Mouse (Mus musculus) CH12.LX (cell line): ENCODE results near the gene Zfp51. TPM values are rescaled to one million over a fixed set of nuclear protein-coding genes. Genes with fewer than 3 reads are reported as not detected.
"Not testable (repeated sequence)": the region's sequence is repeated elsewhere in the genome, so short reads cannot be mapped to it uniquely, and the experiment has no call there.

Experiments
- DNase-seq: peaks from one replicate; pipeline ENCODE4 v3.0.0-alpha.2; 2013; ENCODE audit errors: extremely low read depth
- H3K27ac ChIP-seq: 2 replicates; pipeline ENCODE4 v1.5.1; 2012; ENCODE audit warnings: low read depth, mild to moderate bottlenecking, control low read depth, moderate library complexity; ENCODE audit not compliant: insufficient read depth
- H3K27me3 ChIP-seq: replicated peaks from 2 replicates; pipeline ENCODE3; 2012; ENCODE audit warnings: inconsistent platforms
- H3K36me3 ChIP-seq, 2 experiments: replicated peaks in 1 of 2; 2 replicates each; pipeline versions ENCODE3 to v1.6.1; 2012; ENCODE audit warnings: inconsistent platforms in 1 of 2, low read length in 1 of 2, mild to moderate bottlenecking in 1 of 2, mixed read lengths in 1 of 2, moderate library complexity in 1 of 2; ENCODE audit not compliant: control insufficient read depth in 1 of 2, insufficient read depth in 1 of 2
- H3K4me1 ChIP-seq, 2 experiments: 2 replicates each; pipeline ENCODE4 v1.6.1; 2012; ENCODE audit warnings: inconsistent platforms in 1 of 2, moderate library complexity in 1 of 2; ENCODE audit not compliant: insufficient read depth in 2 of 2, control insufficient read depth in 1 of 2
- H3K4me2 ChIP-seq: 2 replicates; pipeline ENCODE4 v1.6.1; 2012; ENCODE audit warnings: low read depth, mild to moderate bottlenecking, control low read depth; ENCODE audit not compliant: poor library complexity, insufficient read depth, severe bottlenecking
- H3K4me3 ChIP-seq, 3 experiments: fragments of 150-350 bp in 1 of 3; sonication (generic) in 1 of 3; replicated peaks in 1 of 3; 2 replicates each; pipeline versions ENCODE3 to v1.5.1; 2011 to 2012; ENCODE audit warnings: low read depth in 2 of 3, low read length in 2 of 3, mild to moderate bottlenecking in 2 of 3, moderate library complexity in 2 of 3, control low read depth in 1 of 3, improper control_type of control experiment in 1 of 3, inconsistent platforms in 1 of 3, mixed read lengths in 1 of 3; ENCODE audit not compliant: poor library complexity in 1 of 3
- H3K79me2 ChIP-seq: replicated peaks from 2 replicates; pipeline ENCODE4 v1.6.1; 2012; ENCODE audit warnings: mild to moderate bottlenecking, moderate library complexity; ENCODE audit not compliant: control insufficient read depth, poor library complexity, insufficient read depth, severe bottlenecking; ENCODE audit errors: extremely low read depth
- H3K9ac ChIP-seq: 2 replicates; pipeline ENCODE4 v1.6.1; 2012; ENCODE audit warnings: low read depth, mild to moderate bottlenecking, control low read depth, moderate library complexity; ENCODE audit not compliant: insufficient read depth
- H3K9me3 ChIP-seq: replicated peaks from 2 replicates; pipeline ENCODE3; 2012; ENCODE audit warnings: low read length, inconsistent platforms, mixed read lengths
- BHLHE40 ChIP-seq: IDR thresholded peaks from 2 replicates; pipeline ENCODE4 v1.6.1; 2011; ENCODE audit warnings: mild to moderate bottlenecking, low read depth, low read length, improper control_type of control experiment
- CHD1 ChIP-seq: IDR thresholded peaks from 2 replicates; pipeline ENCODE4 v1.6.1; 2012; ENCODE audit warnings: low read depth, low read length, improper control_type of control experiment, inconsistent platforms
- CTCF ChIP-seq, 2 experiments: IDR thresholded peaks in 1 of 2; conservative IDR thresholded peaks in 1 of 2; 2 replicates each; pipeline ENCODE4 v1.5.1; 2011 to 2012; ENCODE audit warnings: low read depth in 2 of 2, low read length in 2 of 2, improper control_type of control experiment in 1 of 2, inconsistent platforms in 1 of 2, mild to moderate bottlenecking in 1 of 2, moderate library complexity in 1 of 2
- EP300 ChIP-seq: IDR thresholded peaks from 2 replicates; pipeline ENCODE4 v1.6.1; 2011; ENCODE audit warnings: low read length, improper control_type of control experiment
- IRF4 ChIP-seq: IDR thresholded peaks from 2 replicates; pipeline ENCODE4 v1.6.1; 2014; ENCODE audit warnings: low read depth, mild to moderate bottlenecking, inconsistent platforms, low read length, improper control_type of control experiment
- MEF2A ChIP-seq: IDR thresholded peaks from 2 replicates; pipeline ENCODE4 v1.6.1; 2014; ENCODE audit warnings: low read depth, mild to moderate bottlenecking, inconsistent platforms, low read length, improper control_type of control experiment, borderline replicate concordance
- MYC ChIP-seq: IDR thresholded peaks from 2 replicates; pipeline ENCODE4 v1.6.1; 2011; ENCODE audit warnings: low read depth, mild to moderate bottlenecking, improper control_type of control experiment, low read length
- PAX5 ChIP-seq: IDR thresholded peaks from 2 replicates; pipeline ENCODE4 v1.6.1; 2012; ENCODE audit warnings: low read length, inconsistent platforms, mixed read lengths
- POLR2A ChIP-seq: IDR thresholded peaks from 2 replicates; pipeline ENCODE4 v1.6.1; 2011; ENCODE audit warnings: low read depth, mild to moderate bottlenecking, improper control_type of control experiment, low read length
- RAD21 ChIP-seq: IDR thresholded peaks from 2 replicates; pipeline ENCODE4 v1.6.1; 2011; ENCODE audit warnings: low read depth, mild to moderate bottlenecking, low read length, improper control_type of control experiment, moderate library complexity
- SIN3A ChIP-seq: IDR thresholded peaks from 2 replicates; pipeline ENCODE4 v1.6.1; 2012; ENCODE audit warnings: low read length, improper control_type of control experiment, inconsistent platforms
- SMC3 ChIP-seq: IDR thresholded peaks from 2 replicates; pipeline ENCODE4 v1.6.1; 2011; ENCODE audit warnings: low read depth, low read length, improper control_type of control experiment
- TBP ChIP-seq: conservative IDR thresholded peaks from 2 replicates; pipeline ENCODE4 v1.6.1; 2011; ENCODE audit warnings: low read depth, low read length, improper control_type of control experiment
- TCF12 ChIP-seq: IDR thresholded peaks from 2 replicates; pipeline ENCODE4 v1.6.1; 2014; ENCODE audit warnings: low read depth, mild to moderate bottlenecking, inconsistent platforms, low read length, improper control_type of control experiment
- USF2 ChIP-seq: conservative IDR thresholded peaks from 2 replicates; pipeline ENCODE4 v1.6.1; 2011; ENCODE audit warnings: low read depth, low read length, improper control_type of control experiment
- dilution Hi-C: fragments of 300-500 bp; cut with MboI; formaldehyde crosslinking; loops from 2 replicates; pipeline ENCODE4 v1.14.3; 2020; ENCODE audit warnings: low sequenced_read_pairs; ENCODE audit not compliant: extremely low pct_unique_long_range_greater_than_20kb, extremely low pct_ligation_motif_present
- in situ Hi-C: fragments of 300-500 bp; cut with MboI; formaldehyde crosslinking; loops from 3 replicates; pipeline ENCODE4 v1.14.3; 2019; ENCODE audit warnings: low sequenced_read_pairs, low pct_ligation_motif_present, low pct_unique_long_range_greater_than_20kb, mixed read lengths
- polyA plus RNA-seq: library from polyadenylated mRNA; unstranded; fragments of >175 nt; gene quantifications from 2 replicates; pipeline ENCODE4 v1.2.1, GENCODE M21; 2012; ENCODE audit warnings: low read depth; ENCODE audit not compliant: insufficient read length
- total RNA-seq, 2 experiments: library from RNA; depleted of rRNA; stranded (reverse); fragments of 300-350 nt in 1 of 2; fragments of >200 nt in 1 of 2; gene quantifications; 2 replicates each; pipeline ENCODE4 v1.2.3; 2012 to 2014

Zfp51 gene
- total and polyA plus RNA-seq, 3 experiments = 4.5 to 16.7 (median 6.1) TPM

GRCm38 (mm10) chr17:21438806-21439400 lies 11.3 kb upstream of the Zfp51 start:
- H3K4me3 ChIP-seq, H3K9me3 ChIP-seq, H3K27me3 ChIP-seq, H3K79me2 ChIP-seq, dilution Hi-C loops, in situ Hi-C loops: not testable (repeated sequence)
- peak; percentile 18 for DNase-seq
- TF ChIP-seq SIN3A (peak; percentile 25; the same call in 1 of the 2 replicates), POLR2A (peak; percentile 38; the same call in 1 of the 2 replicates), IRF4 (peak; percentile 48; the same call in 1 of the 2 replicates), TBP (peak; percentile 74), MEF2A (peak; percentile 93), CHD1 (peak; percentile 97), TCF12 (peak; percentile 37; the same call in 1 of the 2 replicates), MYC (peak; percentile 22; the same call in 1 of the 2 replicates), EP300 (0 out of 2 replicates have a peak, but pooled peaks have one; percentile 31), BHLHE40 (peak; percentile 56; the same call in 1 of the 2 replicates)
- peaks cover 15 to 16% of the 10 kb centered on the region in 2 experiments for H3K4me1 ChIP-seq
- H3K27ac ChIP-seq = peak overlapping the region; percentile 82
- peak overlapping the region; percentile 45 for H3K9ac ChIP-seq
- peaks cover 6 to 15% of the 10 kb centered on the region in 2 experiments for H3K36me3 ChIP-seq
- H3K4me2 ChIP-seq = peak overlapping the region; percentile 65

- Histone ChIP-seq H3K4me2 (peak overlapping the region; percentile 80; the same call in 1 of the 2 replicates), H3K27ac (no peak overlapping the region), H3K4me3 (peak overlapping the region; percentile 76 to 96 (median 77)), H3K79me2 (peaks cover 2% of the 10 kb centered on the region; the same call in 1 of the 2 replicates), H3K36me3 (peaks cover 3 to 15% of the 10 kb centered on the region in 2 experiments), H3K9me3 (no peaks in the 10 kb centered on the region), H3K9ac (peak overlapping the region; percentile 88)
- peak; percentile 78 for DNase-seq
- in situ Hi-C loops (no loop called here), dilution Hi-C loops (no loop called here)
- no peak for TF ChIP-seq PAX5
- peak; percentile 62 to 85; a peak in 3 of 4 replicates for TF ChIP-seq CTCF (conservative IDR thresholded peaks at IDR 0.05 in 1 of 2, IDR thresholded peaks at IDR 0.05 in 1 of 2; ENCODE audit: low read depth in 2 of 2, low read length in 2 of 2)
- no peak for TF ChIP-seq USF2
- peak; percentile 63 for TF ChIP-seq SMC3
- TF ChIP-seq RAD21 = peak; percentile 74
- TF ChIP-seq, all 38 proteins: peak for 3
- H3K4me1 ChIP-seq = peaks cover 8 to 19% of the 10 kb centered on the region in 2 experiments; a peak in 3 of 4 replicates
- no peaks in the 10 kb centered on the region for H3K27me3 ChIP-seq
Measured at GRCm38 (mm10) chr17:21449669-21450068, 505 bp upstream of the Zfp51 start.
